Mouse (Mus musculus) midbrain, embryonic 13.5 days (tissue): ENCODE data around the gene Ccdc13. TPM values are rescaled to one million over a fixed set of nuclear protein-coding genes. Genes with fewer than 3 reads are reported as not detected.

Experiments used
- ATAC-seq: fragments of 200-750 bp; cut with Nextera tagmentation; 2 replicates; pipeline ENCODE4 v1.8.0; 2017; ENCODE audit warnings: mild to moderate bottlenecking, moderate TSS enrichment, moderate library complexity
- H3K27ac ChIP-seq: fragments of 300-500 bp; sonication (generic); 2 replicates; pipeline ENCODE4 v1.5.1; 2015; ENCODE audit warnings: inconsistent platforms, mild to moderate bottlenecking, moderate library complexity
- H3K27me3 ChIP-seq: fragments of 300-500 bp; sonication (generic); 2 replicates; pipeline ENCODE4 v1.6.1; 2015; ENCODE audit warnings: mild to moderate bottlenecking, inconsistent platforms
- H3K36me3 ChIP-seq: fragments of 300-500 bp; sonication (generic); 2 replicates; pipeline ENCODE4 v1.6.1; 2015; ENCODE audit warnings: mild to moderate bottlenecking, inconsistent platforms
- H3K4me1 ChIP-seq: fragments of 300-500 bp; sonication (generic); replicated peaks from 2 replicates; pipeline ENCODE4 v1.6.1; 2015; ENCODE audit warnings: inconsistent platforms
- H3K4me2 ChIP-seq: fragments of 300-500 bp; sonication (generic); replicated peaks from 2 replicates; pipeline ENCODE4 v1.6.1; 2015; ENCODE audit warnings: moderate library complexity, mild to moderate bottlenecking, inconsistent platforms
- H3K4me3 ChIP-seq: fragments of 300-500 bp; sonication (generic); replicated peaks from 2 replicates; pipeline ENCODE4 v1.5.1; 2015; ENCODE audit warnings: mild to moderate bottlenecking, inconsistent platforms
- H3K9ac ChIP-seq: fragments of 300-500 bp; sonication (generic); replicated peaks from 2 replicates; pipeline ENCODE4 v1.6.1; 2015; ENCODE audit warnings: mild to moderate bottlenecking, inconsistent platforms
- H3K9me3 ChIP-seq: fragments of 300-500 bp; sonication (generic); 2 replicates; pipeline ENCODE4 v1.6.1; 2016; ENCODE audit warnings: mild to moderate bottlenecking, inconsistent platforms
- WGBS: fragments of 180-500 bp; shearing (Covaris S2); methylation state at CpG from one replicate; pipeline ENCODE4 v1.1.7; 2015; 5-methylcytosine and 5-hydroxymethylcytosine counted together
- polyA plus RNA-seq: library from polyadenylated mRNA; unstranded; fragments of >200 nt; fragmentation: Nextera tagmentation; extraction: Ambion mirVana; gene quantifications from 2 replicates; pipeline ENCODE4 v1.2.1, GENCODE M21; 2015

Gene Ccdc13
- polyA plus RNA-seq, 1 experiment from 2014 or later = 5.0 TPM

DNA sequence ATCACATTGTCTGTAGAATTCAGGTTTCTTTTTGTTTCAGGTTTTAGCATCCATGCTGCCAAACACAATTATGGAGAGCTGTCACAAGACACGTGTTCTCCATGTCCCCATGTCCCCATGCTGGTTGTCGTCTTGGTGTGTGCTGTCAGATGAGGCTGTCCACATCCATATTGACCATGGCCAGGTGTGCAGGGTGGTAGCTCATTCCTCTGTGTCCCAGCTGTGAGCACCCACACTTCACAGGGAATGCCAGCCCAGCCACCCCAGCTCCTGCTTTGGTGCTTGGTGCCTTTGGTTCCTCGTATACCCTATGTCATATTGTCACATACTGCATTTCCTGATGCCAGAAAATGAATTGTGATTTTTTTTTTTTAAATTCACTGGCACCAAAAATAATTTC, 84.6 kb downstream of the Ccdc13 start:
- H3K9me3 ChIP-seq = no peaks in the 10 kb centered on the region
- H3K4me3 ChIP-seq = no peak overlapping the region
- peaks cover 73% of the 10 kb centered on the region for H3K36me3 ChIP-seq
- 89% methylated on average over 3 of the region's 3 CpGs for WGBS
- no peak for ATAC-seq
- no peak overlapping the region for H3K9ac ChIP-seq
- peaks cover 19% of the 10 kb centered on the region for H3K4me1 ChIP-seq
- no peak overlapping the region for H3K4me2 ChIP-seq
- no peak overlapping the region for H3K27ac ChIP-seq
- H3K27me3 ChIP-seq = no peaks in the 10 kb centered on the region

DNA sequence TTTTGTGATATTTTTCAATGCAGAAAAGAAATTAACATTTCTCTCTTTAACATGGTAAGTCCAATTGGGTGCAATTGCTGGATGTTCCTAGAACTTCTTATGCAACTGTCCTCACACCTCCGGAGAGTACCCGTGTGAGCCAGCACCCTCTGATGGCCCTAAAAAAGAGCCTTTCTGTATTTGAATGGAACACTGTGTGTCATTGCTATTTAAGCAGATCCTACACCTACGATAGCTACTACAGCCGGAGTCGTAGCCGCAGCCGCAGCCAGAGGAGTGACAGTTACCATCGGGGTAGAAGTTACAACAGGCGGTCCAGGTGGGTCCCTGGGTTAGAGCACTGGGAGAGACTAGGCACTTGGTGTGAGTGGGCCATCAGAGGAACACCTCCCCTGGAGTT, 86.5 kb downstream of the Ccdc13 start:
- Histone ChIP-seq H3K4me2 (no peak overlapping the region), H3K36me3 (peaks cover 89% of the 10 kb centered on the region), H3K4me3 (no peak overlapping the region), H3K27me3 (no peaks in the 10 kb centered on the region), H3K4me1 (peaks cover 5% of the 10 kb centered on the region), H3K9ac (no peak overlapping the region), H3K9me3 (no peaks in the 10 kb centered on the region), H3K27ac (no peak overlapping the region)
- WGBS = 96% methylated on average over 9 of the region's 9 CpGs
- ATAC-seq = no peak

Other genes with a start within 250 kb of the Ccdc13 start
- gene Lyzl4, start 197.4 kb downstream of the Ccdc13 start, polyA plus RNA-seq = 0.24 TPM in 1 of 2 replicates, not detected in the other
- gene Vipr1, start 196.7 kb downstream of the Ccdc13 start, polyA plus RNA-seq = 0.43 and 0.48 TPM in 2 replicates
- gene Sec22c, start 134.0 kb downstream of the Ccdc13 start, polyA plus RNA-seq = 31.1 and 36.1 TPM in 2 replicates
- 146 TPM in 2 replicates for gene Ss18l2, start 129.1 kb downstream of the Ccdc13 start, polyA plus RNA-seq
- gene Nktr, start 120.3 kb downstream of the Ccdc13 start, polyA plus RNA-seq = 69.0 and 71.1 TPM in 2 replicates
- 6.7 and 12.0 TPM in 2 replicates for gene Zfp651, start 80.1 kb downstream of the Ccdc13 start, polyA plus RNA-seq
- 0.43 and 0.69 TPM in 2 replicates for gene Klhl40, start 61.9 kb downstream of the Ccdc13 start, polyA plus RNA-seq
- 0.24 TPM in 1 of 2 replicates, not detected in the other for gene Hhatl, start 47.0 kb downstream of the Ccdc13 start, polyA plus RNA-seq
- 146 TPM in 2 replicates for gene Higd1a, start 18.9 kb upstream of the Ccdc13 start, polyA plus RNA-seq
- 2.1 and 2.2 TPM in 2 replicates for gene Ackr2, start 58.9 kb upstream of the Ccdc13 start, polyA plus RNA-seq
- gene Cyp8b1, start 76.8 kb upstream of the Ccdc13 start, polyA plus RNA-seq = not detected in 2 replicates
- gene Fam198a, start 111.5 kb upstream of the Ccdc13 start, polyA plus RNA-seq = 0.89 and 0.96 TPM in 2 replicates
- 20.8 and 23.2 TPM in 2 replicates for gene Pomgnt2, start 157.6 kb upstream of the Ccdc13 start, polyA plus RNA-seq